Mouse (Mus musculus): ENCODE measurements around the gene Zzz3. TPM values are rescaled to one million over a fixed set of nuclear protein-coding genes. Genes with fewer than 3 reads are reported as not detected.
A peak's percentile ranks its signal among the peaks of the same experiment; 100 is the strongest.

The Zzz3 gene
- polyA plus RNA-seq, 1 experiment from 2014 or later: 32.9 TPM

GRCm38 (mm10) chr3:152493813-152494212, 98.5 kb downstream of the Zzz3 start:
- peaks cover 16% of the 10 kb centered on the region for H3K4me1 ChIP-seq
- H3K36me3 ChIP-seq (replicated peaks): no peaks in the 10 kb centered on the region
- no peak overlapping the region for H3K9ac ChIP-seq
- WGBS: 51% methylated on average over 2 of the region's 2 CpGs
- no peak for ATAC-seq (replicated peaks)
- no peaks in the 10 kb centered on the region for H3K27me3 ChIP-seq (replicated peaks)
- no peak overlapping the region for H3K27ac ChIP-seq
- H3K9me3 ChIP-seq: no peaks in the 10 kb centered on the region
- H3K4me3 ChIP-seq: no peak overlapping the region
- H3K4me2 ChIP-seq: no peak overlapping the region

GRCm38 (mm10) chr3:152494667-152495360, 99.5 kb downstream of the Zzz3 start:
- Histone ChIP-seq H3K36me3 (replicated peaks) (no peaks in the 10 kb centered on the region), H3K27me3 (replicated peaks) (no peaks in the 10 kb centered on the region), H3K9me3 (no peaks in the 10 kb centered on the region), H3K27ac (peak overlapping the region; percentile 56), H3K4me2 (no peak overlapping the region), H3K9ac (no peak overlapping the region), H3K4me1 (peaks cover 16% of the 10 kb centered on the region), H3K4me3 (no peak overlapping the region)
- 54% methylated on average over 12 of the region's 12 CpGs for WGBS
- peak; percentile 38 for ATAC-seq (replicated peaks)

GRCm38 (mm10) chr3:152495415-152495898, 100.2 kb downstream of the Zzz3 start:
- WGBS: 48% methylated on average over 8 of the region's 8 CpGs
- Histone ChIP-seq H3K27ac (peak overlapping the region; percentile 61), H3K9ac (no peak overlapping the region), H3K36me3 (replicated peaks) (no peaks in the 10 kb centered on the region), H3K4me1 (peaks cover 16% of the 10 kb centered on the region), H3K9me3 (no peaks in the 10 kb centered on the region), H3K4me3 (no peak overlapping the region), H3K27me3 (replicated peaks) (no peaks in the 10 kb centered on the region), H3K4me2 (no peak overlapping the region)
- peak; percentile 84 for ATAC-seq (replicated peaks)

- 67% methylated on average over 7 of the region's 7 CpGs for WGBS
- H3K36me3 ChIP-seq (replicated peaks): no peaks in the 10 kb centered on the region
- peaks cover 16% of the 10 kb centered on the region for H3K4me1 ChIP-seq
- H3K27me3 ChIP-seq (replicated peaks): no peaks in the 10 kb centered on the region
- no peak overlapping the region for H3K27ac ChIP-seq
- no peak overlapping the region for H3K4me2 ChIP-seq
- no peak overlapping the region for H3K9ac ChIP-seq
- no peaks in the 10 kb centered on the region for H3K9me3 ChIP-seq
- H3K4me3 ChIP-seq: no peak overlapping the region
- ATAC-seq (replicated peaks): no peak
These were observed 101.8 kb downstream of the Zzz3 start for GRCm38 (mm10) chr3:152497084-152497483.

GRCm38 (mm10) chr3:152497842-152498241, 102.6 kb downstream of the Zzz3 start:
- Histone ChIP-seq H3K4me2 (no peak overlapping the region), H3K27me3 (replicated peaks) (no peaks in the 10 kb centered on the region), H3K9me3 (no peaks in the 10 kb centered on the region), H3K36me3 (replicated peaks) (no peaks in the 10 kb centered on the region), H3K4me3 (no peak overlapping the region), H3K27ac (no peak overlapping the region), H3K4me1 (peaks cover 16% of the 10 kb centered on the region), H3K9ac (no peak overlapping the region)
- no peak for ATAC-seq (replicated peaks)
- 91% methylated on average over 2 of the region's 2 CpGs for whole genome bisulfite sequencing

- H3K9me3 ChIP-seq: no peaks in the 10 kb centered on the region
- peaks cover 16% of the 10 kb centered on the region for H3K4me1 ChIP-seq
- H3K27ac ChIP-seq: no peak overlapping the region
- 79% methylated on average over 2 of the region's 2 CpGs for WGBS
- H3K36me3 ChIP-seq (replicated peaks): no peaks in the 10 kb centered on the region
- no peak overlapping the region for H3K4me2 ChIP-seq
- H3K4me3 ChIP-seq: no peak overlapping the region
- ATAC-seq (replicated peaks): no peak
- H3K27me3 ChIP-seq (replicated peaks): no peaks in the 10 kb centered on the region
- no peak overlapping the region for H3K9ac ChIP-seq
These were observed 103.9 kb downstream of the Zzz3 start for GRCm38 (mm10) chr3:152498968-152499696.

GRCm38 (mm10) chr3:152507900-152508299, 112.6 kb downstream of the Zzz3 start:
- 63% methylated on average over 8 of the region's 8 CpGs for WGBS
- H3K9ac ChIP-seq: no peak overlapping the region
- H3K27me3 ChIP-seq (replicated peaks): no peaks in the 10 kb centered on the region
- H3K9me3 ChIP-seq: no peaks in the 10 kb centered on the region
- no peaks in the 10 kb centered on the region for H3K36me3 ChIP-seq (replicated peaks)
- H3K27ac ChIP-seq: 0 out of 2 replicates have a peak overlapping the region, but pooled peaks have one; percentile 21
- ATAC-seq (replicated peaks): 0 out of 2 replicates have a peak, but pooled peaks have one; percentile 6
- no peak overlapping the region for H3K4me2 ChIP-seq
- no peak overlapping the region for H3K4me3 ChIP-seq
- H3K4me1 ChIP-seq: peaks cover 7% of the 10 kb centered on the region; the same call in 1 of the 2 replicates

GRCm38 (mm10) chr3:152508419-152508993, 113.2 kb downstream of the Zzz3 start:
- peaks cover 7% of the 10 kb centered on the region; the same call in 1 of the 2 replicates for H3K4me1 ChIP-seq
- no peaks in the 10 kb centered on the region for H3K36me3 ChIP-seq (replicated peaks)
- no peak overlapping the region for H3K27ac ChIP-seq
- H3K9me3 ChIP-seq: no peaks in the 10 kb centered on the region
- no peaks in the 10 kb centered on the region for H3K27me3 ChIP-seq (replicated peaks)
- WGBS: 42% methylated on average over 12 of the region's 12 CpGs
- no peak overlapping the region for H3K9ac ChIP-seq
- no peak overlapping the region for H3K4me2 ChIP-seq
- peak; percentile 50; the same call in 1 of the 2 replicates for ATAC-seq (replicated peaks)
- no peak overlapping the region for H3K4me3 ChIP-seq

- no peaks in the 10 kb centered on the region for H3K36me3 ChIP-seq (replicated peaks)
- no peak for ATAC-seq (replicated peaks)
- peaks cover 7% of the 10 kb centered on the region; the same call in 1 of the 2 replicates for H3K4me1 ChIP-seq
- H3K27me3 ChIP-seq (replicated peaks): no peaks in the 10 kb centered on the region
- no peak overlapping the region for H3K4me2 ChIP-seq
- H3K27ac ChIP-seq: no peak overlapping the region
- WGBS: 92% methylated on average over 7 of the region's 7 CpGs
- no peak overlapping the region for H3K9ac ChIP-seq
- H3K9me3 ChIP-seq: no peaks in the 10 kb centered on the region
- H3K4me3 ChIP-seq: no peak overlapping the region
These were observed 114.0 kb downstream of the Zzz3 start for GRCm38 (mm10) chr3:152509268-152509667.

Other genes starting within 250 kb of the Zzz3 start
- gene Gipc2, start 229.2 kb upstream of the Zzz3 start, polyA plus RNA-seq (2015; fragmentation: Nextera tagmentation; extraction: Ambion mirVana): 7.8 and 12.3 TPM in 2 replicates
- gene Dnajb4, start 185.2 kb upstream of the Zzz3 start, polyA plus RNA-seq (2015; fragmentation: Nextera tagmentation; extraction: Ambion mirVana): 40.0 and 41.0 TPM in 2 replicates
- gene Fubp1, start 185.1 kb upstream of the Zzz3 start, polyA plus RNA-seq (2015; fragmentation: Nextera tagmentation; extraction: Ambion mirVana): 227 and 232 TPM in 2 replicates
- gene Nexn, start 129.1 kb upstream of the Zzz3 start, polyA plus RNA-seq (2015; fragmentation: Nextera tagmentation; extraction: Ambion mirVana): 0.88 and 2.2 TPM in 2 replicates
- 19.1 and 21.7 TPM in 2 replicates for gene Miga1, start 55.1 kb upstream of the Zzz3 start, polyA plus RNA-seq (2015; fragmentation: Nextera tagmentation; extraction: Ambion mirVana)
- gene Usp33, start 49.0 kb upstream of the Zzz3 start, polyA plus RNA-seq (2015; fragmentation: Nextera tagmentation; extraction: Ambion mirVana): 89.2 and 92.8 TPM in 2 replicates